Mouse (Mus musculus): ENCODE measurements around the gene Plcb1. TPM values are rescaled to one million over a fixed set of nuclear protein-coding genes. Genes with fewer than 3 reads are reported as not detected.

Gene Plcb1
- total RNA-seq, 2 experiments from 2014 or later = 180 to 200 TPM

- intact Hi-C loops (cut with DNase I) = loop anchor here (10.0 kb wide), 1 partner anchor 307 kb away; no protein-coding TSS in a partner anchor
- no peak for DNase-seq (ENCODE audit: low spot score in 2 of 2)
These were observed 232.4 kb downstream of the Plcb1 start for GRCm38 (mm10) chr2:135018275-135018674.

DNA sequence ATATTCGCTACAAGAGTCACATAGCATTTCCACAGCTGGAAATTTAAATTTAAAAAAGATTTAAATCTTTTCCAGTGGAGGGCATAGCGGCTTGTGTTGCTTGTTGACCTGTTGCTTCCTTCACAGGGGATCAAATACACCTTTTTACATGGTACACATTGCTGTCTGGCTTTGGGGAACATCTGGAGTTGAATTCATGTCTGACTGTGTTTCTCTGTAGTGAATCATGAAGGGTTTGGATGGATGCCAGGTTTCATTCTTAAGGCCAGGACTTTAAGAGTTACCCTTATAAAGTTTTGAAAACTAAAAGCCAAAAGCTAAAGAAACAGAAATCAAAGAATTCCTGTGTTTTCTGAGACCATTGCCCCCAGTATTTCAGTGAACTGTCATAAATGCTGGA lies 232.8 kb downstream of the Plcb1 start:
- intact Hi-C loops (cut with DNase I) = loop anchor here (10.0 kb wide), 1 partner anchor 306 kb away; no protein-coding TSS in a partner anchor
- no peak for DNase-seq (ENCODE audit: low spot score in 2 of 2)

GRCm38 (mm10) chr2:135019588-135019987 lies 233.7 kb downstream of the Plcb1 start:
- intact Hi-C loops (cut with DNase I) = loop anchor here (10.0 kb wide), 1 partner anchor 305 kb away; no protein-coding TSS in a partner anchor
- no peak for DNase-seq (ENCODE audit: low spot score in 2 of 2)

DNA sequence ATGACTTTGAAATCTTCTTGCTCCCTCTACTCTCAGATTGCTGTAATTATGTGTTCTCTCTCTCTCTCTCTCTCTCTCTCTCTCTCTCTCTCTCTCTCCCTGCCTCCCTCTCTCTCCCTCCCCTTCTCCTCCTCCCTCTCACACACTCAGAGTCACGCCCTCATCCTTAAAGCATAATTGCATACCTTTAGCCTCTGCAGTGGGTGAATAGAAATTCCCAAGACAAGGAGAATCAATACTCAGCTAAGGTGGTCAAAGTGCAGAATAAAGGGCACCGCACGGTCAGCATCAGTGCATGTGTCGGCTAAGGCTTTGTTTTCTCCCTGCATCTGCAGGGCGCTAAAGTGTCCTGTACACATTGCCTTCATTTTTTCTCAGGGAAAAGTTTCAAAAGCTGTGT lies 243.4 kb downstream of the Plcb1 start:
- intact Hi-C loops (cut with DNase I) = no loop called here
- no peak for DNase-seq (ENCODE audit: low spot score in 2 of 2)

DNA sequence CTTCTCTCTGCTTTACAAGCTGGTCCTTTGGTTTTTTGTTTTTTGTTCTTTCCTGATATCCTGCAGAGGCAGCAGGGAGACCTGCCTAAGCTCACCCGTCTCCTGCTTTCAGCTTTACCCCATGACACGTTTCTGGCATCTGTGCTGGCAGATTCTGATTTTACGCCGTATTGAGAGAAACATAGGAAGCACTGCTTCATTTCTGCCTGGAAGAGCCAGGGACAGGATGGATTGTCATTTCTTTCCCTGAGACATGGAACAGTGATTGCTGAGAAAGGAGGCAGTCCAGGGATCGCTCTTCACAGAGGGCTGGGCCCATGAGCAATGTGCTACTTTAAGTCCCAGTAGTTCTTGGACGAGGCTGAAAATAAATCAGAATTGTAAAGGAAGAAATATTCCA lies 243.8 kb downstream of the Plcb1 start:
- DNase-seq (ENCODE audit: low spot score in 2 of 2) = peak; percentile 28 to 43
- intact Hi-C loops (cut with DNase I) = no loop called here

DNA sequence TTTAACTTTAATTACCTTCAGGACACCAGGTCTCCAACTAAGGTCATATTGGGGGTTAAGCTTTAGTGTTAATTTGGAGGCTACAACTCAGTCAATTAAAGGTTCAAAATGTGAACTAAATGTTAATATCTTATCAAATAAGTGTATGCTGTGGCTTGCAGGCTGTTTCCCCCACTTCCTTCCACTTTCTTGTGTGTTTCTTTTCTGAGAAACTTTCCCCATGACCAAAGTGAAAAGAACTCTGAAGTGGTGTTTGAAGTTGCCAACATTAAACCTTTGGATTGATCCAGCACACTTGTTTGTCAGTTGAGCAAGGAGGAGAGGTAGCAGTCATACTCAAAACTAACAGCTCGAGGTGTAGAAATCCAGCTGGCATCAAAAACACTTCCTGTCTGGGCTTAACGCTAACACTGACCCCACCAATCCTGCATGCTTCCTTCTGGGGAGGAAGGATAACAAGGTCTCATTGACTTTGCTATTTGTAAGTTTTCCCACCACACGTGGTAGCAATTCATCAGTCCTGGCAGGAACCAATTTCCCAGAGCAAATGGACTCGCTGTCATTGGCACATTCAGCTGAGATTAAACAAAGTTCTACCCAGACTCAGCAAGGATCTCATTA lies 249.9 kb downstream of the Plcb1 start:
- intact Hi-C loops (cut with DNase I) = no loop called here

GRCm38 (mm10) chr2:135048791-135049190 lies 262.9 kb downstream of the Plcb1 start:
- no peak for DNase-seq (ENCODE audit: low spot score in 2 of 2)
- intact Hi-C loops (cut with DNase I) = no loop called here

More for the DNA sequence above, 249.9 kb downstream of the Plcb1 start:
- no peak for DNase-seq (ENCODE audit: low spot score in 2 of 2)

DNA sequence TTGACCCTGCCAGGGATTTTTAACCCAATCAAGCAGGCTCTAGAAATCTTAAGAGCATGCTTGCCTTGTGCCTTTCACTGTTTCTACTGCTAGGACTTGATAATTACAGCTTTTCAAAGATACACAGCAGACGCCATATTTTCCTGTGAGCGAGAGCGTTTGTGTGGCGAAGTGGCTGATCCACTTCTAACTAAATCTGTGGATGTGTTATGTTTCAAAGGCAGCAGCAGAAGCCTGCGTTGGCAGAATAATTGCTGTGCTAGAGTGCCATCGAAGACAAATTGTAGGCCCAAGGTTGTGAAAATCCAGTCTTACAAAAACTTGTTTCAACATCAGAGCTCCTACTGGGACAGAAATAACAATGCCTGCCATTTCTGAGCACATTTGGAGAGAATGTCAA lies 263.4 kb downstream of the Plcb1 start:
- peak; percentile 23 to 72 for DNase-seq (ENCODE audit: low spot score in 2 of 2)
- intact Hi-C loops (cut with DNase I) = no loop called here

DNA sequence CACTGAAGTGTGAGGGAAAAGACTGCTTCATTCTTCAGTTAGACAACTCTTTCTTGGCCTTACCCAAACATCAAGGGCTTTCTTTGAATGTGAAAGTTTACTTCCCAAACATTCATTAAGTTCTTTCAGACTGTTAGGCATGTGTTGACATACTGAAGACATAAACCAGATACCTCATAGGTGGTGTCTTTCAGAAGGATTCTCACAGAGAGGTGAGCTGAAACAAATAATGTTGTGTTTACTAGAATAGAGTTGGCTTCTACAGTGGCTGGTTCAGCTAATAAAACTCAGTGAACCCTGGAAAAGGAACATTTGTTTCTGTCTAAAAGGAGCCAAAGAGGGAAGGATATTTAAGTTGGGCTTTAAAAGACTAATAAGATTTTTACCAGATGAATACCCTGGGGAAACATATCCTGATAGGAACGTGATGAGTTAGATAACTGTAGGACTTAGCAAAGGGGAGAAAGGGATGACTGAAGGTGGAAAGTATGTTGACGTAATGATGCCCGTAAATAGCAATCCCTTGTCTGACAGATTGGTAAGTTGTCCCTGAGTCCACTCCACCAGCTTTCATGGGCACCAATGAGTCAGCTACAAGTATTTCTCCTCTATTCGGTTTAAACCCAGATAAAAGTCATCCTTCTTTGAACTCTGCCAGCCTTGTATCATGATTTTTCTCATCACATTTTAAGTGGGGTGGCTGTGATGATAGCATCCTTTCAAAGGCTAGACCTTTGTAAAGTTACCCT lies 265.8 kb downstream of the Plcb1 start:
- no peak for DNase-seq (ENCODE audit: low spot score in 2 of 2)
- intact Hi-C loops (cut with DNase I) = no loop called here

DNA sequence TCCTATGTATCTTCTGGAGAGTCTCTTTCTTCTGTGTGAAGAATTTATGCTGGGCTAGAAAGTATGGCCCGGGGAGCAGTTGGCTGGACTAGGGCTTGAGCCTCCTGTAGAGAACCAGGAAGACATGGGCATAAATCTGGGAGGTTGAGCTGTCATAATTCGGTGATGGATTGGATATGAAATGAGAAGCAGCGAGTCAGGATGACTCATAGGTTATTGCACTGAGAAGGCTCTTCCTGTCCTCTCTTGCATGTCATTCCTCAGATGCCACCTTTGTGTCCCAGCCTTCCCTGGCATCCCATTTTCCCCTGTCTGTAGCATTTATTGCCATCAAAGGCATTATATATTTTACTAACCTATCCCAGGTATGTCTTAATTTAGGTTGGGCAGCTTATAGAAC lies 267.5 kb downstream of the Plcb1 start:
- DNase-seq (ENCODE audit: low spot score in 2 of 2) = no peak
- intact Hi-C loops (cut with DNase I) = no loop called here

DNA sequence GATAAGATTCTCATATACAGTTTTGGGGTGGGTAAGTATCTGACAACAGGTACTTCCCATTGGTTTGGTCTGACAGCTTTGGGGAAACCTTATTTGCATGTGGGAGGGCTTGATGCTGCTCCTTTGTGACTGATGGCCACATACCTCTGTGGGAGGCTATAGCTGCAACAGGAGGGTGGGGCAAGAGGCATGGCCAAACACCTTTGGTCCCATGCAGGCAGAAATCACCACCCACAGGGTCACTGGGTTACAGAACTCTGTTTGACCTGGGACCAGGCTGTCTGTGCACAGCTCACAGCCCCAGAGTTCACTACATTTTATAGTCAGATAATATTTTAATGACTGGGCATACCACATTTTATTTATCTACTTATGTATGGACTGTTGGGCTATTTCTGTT lies 281.6 kb downstream of the Plcb1 start:
- intact Hi-C loops (cut with DNase I) = no loop called here
- DNase-seq (ENCODE audit: low spot score in 2 of 2) = no peak

DNA sequence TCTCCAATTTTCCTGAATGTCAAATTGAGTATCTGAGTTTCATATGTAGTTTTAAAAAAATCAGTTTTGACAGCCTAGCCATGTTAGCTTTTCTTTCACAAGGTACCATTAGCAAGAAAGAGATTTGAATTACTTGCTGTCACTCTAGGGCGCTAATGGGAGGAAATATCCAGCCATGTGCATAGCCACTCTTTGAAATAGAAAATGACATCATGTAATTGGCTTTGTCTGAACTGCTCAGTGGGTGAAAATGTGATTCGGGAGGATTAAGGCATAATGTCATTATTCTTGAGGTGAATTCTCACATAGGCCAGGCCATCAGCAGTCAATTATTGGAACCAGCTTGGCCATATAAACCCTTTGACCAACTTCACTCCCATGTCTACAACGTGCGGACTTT lies 285.5 kb downstream of the Plcb1 start:
- DNase-seq (ENCODE audit: low spot score in 2 of 2) = no peak
- intact Hi-C loops (cut with DNase I) = no loop called here

DNA sequence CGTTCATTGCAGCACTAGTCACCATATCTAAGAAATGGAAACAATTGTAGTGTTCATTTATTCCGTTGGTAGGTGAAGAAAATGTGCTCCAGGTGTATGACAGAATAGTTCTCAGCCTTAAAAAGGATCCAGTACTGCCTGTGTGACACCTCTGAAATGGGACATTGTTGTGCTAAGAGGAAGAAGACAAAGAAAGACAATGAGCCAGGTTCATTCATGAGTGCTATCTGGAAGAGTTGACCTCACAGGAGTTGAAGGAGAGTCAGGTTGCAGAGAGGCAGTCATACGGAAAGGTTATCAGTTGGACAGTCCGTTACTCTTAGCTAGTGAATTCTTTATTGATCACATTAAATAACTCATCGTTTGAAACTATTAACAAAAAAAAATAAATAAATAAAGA lies 286.6 kb downstream of the Plcb1 start:
- no peak for DNase-seq (ENCODE audit: low spot score in 2 of 2)
- intact Hi-C loops (cut with DNase I) = no loop called here

GRCm38 (mm10) chr2:135073014-135073413 lies 287.1 kb downstream of the Plcb1 start:
- no peak for DNase-seq (ENCODE audit: low spot score in 2 of 2)
- intact Hi-C loops (cut with DNase I) = no loop called here

GRCm38 (mm10) chr2:135075375-135075774 lies 289.5 kb downstream of the Plcb1 start:
- intact Hi-C loops (cut with DNase I) = no loop called here
- DNase-seq (ENCODE audit: low spot score in 2 of 2) = no peak

DNA sequence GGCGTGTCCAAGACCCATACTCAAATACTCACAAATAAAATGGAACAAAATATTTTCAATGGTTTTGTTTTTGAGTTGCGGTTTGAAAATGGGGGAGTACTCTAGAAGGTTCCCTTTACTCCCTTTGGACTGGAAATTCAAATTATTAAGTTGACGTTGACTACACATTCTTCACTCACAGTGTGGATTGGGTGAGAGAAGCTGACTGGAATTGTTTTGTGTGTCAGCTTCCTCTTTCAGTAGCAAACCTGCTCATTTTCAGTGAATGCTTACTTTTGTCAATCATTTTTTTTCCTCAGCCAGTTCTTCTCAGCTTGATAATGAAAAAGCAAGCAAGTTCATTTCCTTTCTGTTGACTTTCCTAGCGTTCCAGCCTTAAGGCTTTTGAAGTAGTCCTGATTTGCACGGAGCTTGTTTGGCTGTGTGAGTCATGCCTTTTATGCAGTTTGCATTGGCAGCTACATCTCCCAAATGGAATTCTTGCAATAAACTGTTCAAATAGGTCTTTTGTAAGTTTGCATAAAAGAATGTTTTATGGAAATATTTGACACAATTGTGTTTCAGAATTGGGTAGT lies 306.8 kb downstream of the Plcb1 start:
- peak in 1 of 2 experiments; percentile 64 for DNase-seq (ENCODE audit: low spot score in 2 of 2)
- intact Hi-C loops (cut with DNase I) = loop anchor here (10.0 kb wide), 1 partner anchor 308 kb away; the partner anchor contains the start of gene Plcb1

DNA sequence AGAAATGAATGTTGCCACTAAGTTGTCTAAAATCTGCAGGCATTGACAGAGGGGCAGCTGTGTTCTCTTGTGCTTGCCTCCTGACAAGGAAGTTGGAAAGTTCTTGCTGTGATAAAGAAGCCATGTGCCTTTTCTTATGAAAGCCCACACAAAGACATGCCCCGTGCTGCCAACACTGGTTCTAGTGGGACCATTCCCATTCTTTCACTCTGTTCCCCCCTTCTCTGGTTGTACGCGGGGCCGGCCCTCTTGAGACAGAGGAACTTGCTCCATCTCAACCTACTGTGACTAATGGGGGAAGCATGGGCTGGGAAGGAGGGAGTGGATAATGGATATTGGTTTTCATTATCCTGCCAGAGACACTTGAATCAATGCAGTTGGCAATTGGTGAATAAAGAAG lies 315.4 kb downstream of the Plcb1 start:
- DNase-seq (ENCODE audit: low spot score in 2 of 2) = no peak
- intact Hi-C loops (cut with DNase I) = no loop called here

- DNase-seq (ENCODE audit: low spot score in 2 of 2) = no peak
- intact Hi-C loops (cut with DNase I) = no loop called here
These were observed 316.1 kb downstream of the Plcb1 start for GRCm38 (mm10) chr2:135101943-135102342.

DNA sequence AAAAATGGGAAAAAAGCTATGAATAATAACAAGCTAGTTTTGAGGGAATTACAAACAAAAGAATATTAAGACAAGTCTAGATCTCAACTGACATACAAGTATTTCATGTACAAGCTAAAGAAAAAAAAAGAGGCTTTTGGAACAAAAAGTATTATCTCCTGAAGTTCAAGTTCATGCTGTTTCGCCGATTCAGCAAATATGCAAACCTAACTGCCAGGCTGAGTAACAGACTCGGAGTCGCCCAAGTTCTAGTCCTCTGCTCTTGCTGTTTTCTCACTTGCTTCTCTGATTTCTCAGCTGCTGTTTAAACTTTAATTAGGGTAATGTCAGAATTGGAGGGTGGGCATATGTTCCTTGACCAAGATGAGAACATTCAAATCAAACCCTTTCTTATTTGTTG lies 320.8 kb downstream of the Plcb1 start:
- intact Hi-C loops (cut with DNase I) = no loop called here
- DNase-seq (ENCODE audit: low spot score in 2 of 2) = no peak

- no peak for DNase-seq (ENCODE audit: low spot score in 2 of 2)
- intact Hi-C loops (cut with DNase I) = no loop called here
These were observed 322.7 kb downstream of the Plcb1 start for GRCm38 (mm10) chr2:135108607-135109006.

All from left cerebral cortex, postnatal 25 days (tissue).